Comparison of ENCODE assay signal across 21 mouse cellular contexts in the genomic region with DNA sequence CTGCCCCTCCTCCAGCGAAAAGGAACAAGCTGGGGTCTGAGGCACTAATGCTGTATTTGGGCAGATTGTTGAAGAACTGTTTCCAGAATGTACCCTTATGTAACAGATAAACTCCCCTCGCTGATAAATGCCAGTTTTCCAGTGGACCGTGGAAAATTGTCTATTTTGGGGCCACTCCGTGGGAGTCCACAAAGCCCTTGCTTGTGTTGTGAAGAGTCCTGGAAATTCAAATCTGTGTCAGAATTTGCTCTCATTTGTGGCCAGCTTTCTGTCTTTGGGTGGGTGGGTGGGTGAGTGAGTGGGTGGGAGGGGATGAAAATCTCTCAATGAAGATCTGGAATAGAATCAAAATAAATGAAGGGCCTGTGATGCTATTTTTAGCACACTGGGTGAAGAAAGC. TPM values are rescaled to one million over a fixed set of nuclear protein-coding genes. Genes with fewer than 3 reads are reported as not detected.
DNase-seq lines count a peak whose midpoint lies in the region; ATAC-seq and TF ChIP-seq lines count a peak whose summit lies in the region.
"Had no signal": no experiment of that assay in that cellular context is flagged by ENCODE, and none has a peak within 500 bp of the region (broad histone marks: within the 10 kb centered on the region; RNA-seq: fewer than 3 reads in every experiment).

No protein-coding gene starts in this region.

- no peak overlapping the region for H3K4me2 ChIP-seq in heart, embryonic 12.5 days
- H3K4me2 ChIP-seq: hindbrain, embryonic 14.5 days; limb, embryonic 15.5 days; liver, embryonic 15.5 days; midbrain, embryonic 12.5 days; neural tube, embryonic 12.5 days had no signal

- H3K27me3 ChIP-seq in heart, embryonic 12.5 days (replicated peaks): no peaks in the 10 kb centered on the region
- H3K27me3 ChIP-seq: limb, embryonic 15.5 days; liver, embryonic 15.5 days; midbrain, embryonic 12.5 days; neural tube, embryonic 12.5 days had no signal

- H3K9me3 ChIP-seq in heart, embryonic 12.5 days (replicated peaks): no peaks in the 10 kb centered on the region
- H3K9me3 ChIP-seq: forebrain, embryonic 10.5 days; G1E; limb, embryonic 15.5 days; liver, embryonic 15.5 days; midbrain, embryonic 12.5 days had no signal

- DNase-seq in cerebellum, postnatal 10 days: peak; percentile 24 to 34
- DNase-seq in cerebellum, adult 8-10 months: no peak
- DNase-seq in heart, postnatal 36 days: no peak
- peak; percentile 18 to 31 for DNase-seq in left cerebral cortex, adult 8-10 months (ENCODE audit: low spot score in 2 of 2)
- no peak for DNase-seq in left cerebral cortex, postnatal 10 days (ENCODE audit: extremely low spot score in 1 of 2, low spot score in 2 of 2)
- DNase-seq in adrenal gland, postnatal 10 days: no peak
- DNase-seq: adrenal gland, postnatal 25 days; cerebellum, adult 18-20 months; forebrain, postnatal 0 days; kidney, adult 8-10 months; kidney, postnatal 14 days had no signal

- WGBS in heart, embryonic 12.5 days: 38% methylated on average over 4 of the region's 4 CpGs

- no peak overlapping the region for H3K9ac ChIP-seq in heart, embryonic 12.5 days
- H3K9ac ChIP-seq: forebrain, postnatal 0 days; hindbrain, embryonic 14.5 days; limb, embryonic 15.5 days; liver, embryonic 15.5 days; midbrain, embryonic 12.5 days; neural tube, embryonic 12.5 days had no signal

- no peaks in the 10 kb centered on the region for H3K36me3 ChIP-seq in heart, embryonic 12.5 days
- H3K36me3 ChIP-seq: forebrain, embryonic 10.5 days; G1E; limb, embryonic 15.5 days; liver, embryonic 15.5 days; midbrain, embryonic 12.5 days; neural tube, embryonic 12.5 days had no signal

- H3K4me3 ChIP-seq in heart, embryonic 12.5 days: no peak overlapping the region
- H3K4me3 ChIP-seq in cortical plate, adult 2 months (ENCODE audit: insufficient read depth, low read length): no peak overlapping the region
- H3K4me3 ChIP-seq: forebrain, embryonic 10.5 days; limb, embryonic 15.5 days; liver, embryonic 15.5 days; midbrain, embryonic 12.5 days; neural tube, embryonic 12.5 days had no signal

- H3K27ac ChIP-seq in heart, embryonic 12.5 days (ENCODE audit: poor library complexity, severe bottlenecking): 0 out of 2 replicates have a peak overlapping the region, but pooled peaks have one; percentile 29
- peak overlapping the region; percentile 48; the same call in 1 of the 2 replicates for H3K27ac ChIP-seq in cortical plate, adult 2 months (ENCODE audit: insufficient read depth, low read length)
- H3K27ac ChIP-seq: forebrain, embryonic 10.5 days; hindbrain, embryonic 14.5 days; limb, embryonic 15.5 days; liver, embryonic 15.5 days; midbrain, embryonic 12.5 days; neural tube, embryonic 12.5 days had no signal

- TF ChIP-seq POLR2A in cortical plate, adult 2 months (IDR thresholded peaks at IDR 0.05; ENCODE audit: extremely low read depth, insufficient read depth, low read length): no peak

- intact Hi-C loops in heart, postnatal 36 days (cut with DNase I): no loop called here
- intact Hi-C loops in left cerebral cortex, postnatal 10 days (cut with DNase I): no loop called here

- no peak for ATAC-seq in heart, embryonic 12.5 days (ENCODE audit: insufficient number of reproducible peaks, low FRiP score)
- ATAC-seq: forebrain, postnatal 0 days; lung, postnatal 0 days had no signal

- peaks cover 17% of the 10 kb centered on the region for H3K4me1 ChIP-seq in heart, embryonic 12.5 days (replicated peaks)
- H3K4me1 ChIP-seq in cortical plate, adult 2 months (ENCODE audit: control insufficient read depth, insufficient read depth, low read length): peaks cover 5% of the 10 kb centered on the region
- H3K4me1 ChIP-seq: limb, embryonic 15.5 days; liver, embryonic 15.5 days; midbrain, embryonic 12.5 days; neural tube, embryonic 12.5 days had no signal

- TF ChIP-seq CTCF in cortical plate, adult 2 months (IDR thresholded peaks at IDR 0.05; ENCODE audit: extremely low read depth, insufficient read depth, low read length): no peak

RNA-seq across cellular contexts. Expression of a gene that starts 13.5 kb away (rescaled TPM):
- polyA plus RNA-seq in heart, embryonic 12.5 days (2016; fragmentation: Nextera tagmentation; extraction: Ambion mirVana): 175 and 177 TPM in 2 replicates
- 100 to 1,000 TPM; 141 to 147 TPM for total RNA-seq in heart, postnatal 36 days (2021)
- total RNA-seq in left cerebral cortex, adult 8-10 months (2022): 100 to 1,000 TPM; 205 to 244 (median 221) TPM
- 10 to 100 TPM; 86.0 to 95.9 TPM for total RNA-seq in left cerebral cortex, postnatal 10 days (2021)
- polyA plus RNA-seq in cortical plate, adult 2 months (2012; rRNA removed): 213 and 221 TPM in 2 replicates
- 10 to 100 TPM in 1 of 2 experiments, 1 to 10 TPM in 1; 5.5 to 16.8 TPM for total RNA-seq in adrenal gland, postnatal 10 days (2021)
- polyA plus RNA-seq: G1E had no signal

Comparison
In these comparisons a context has a peak if more than half of its experiments do, and no peak if none do; other contexts are left out.
1. DNase-seq: peak in cerebellum, postnatal 10 days (2 of 2) and left cerebral cortex, adult 8-10 months (2 of 2); none in cerebellum, adult 8-10 months (single experiment), heart, postnatal 36 days (0 of 2), left cerebral cortex, postnatal 10 days (0 of 2) and adrenal gland, postnatal 10 days (single experiment).
2. RNA of a gene that starts 13.5 kb away (total RNA-seq): 205 to 244 TPM in left cerebral cortex, adult 8-10 months, 141 to 147 TPM in heart, postnatal 36 days and 86.0 to 95.9 TPM in left cerebral cortex, postnatal 10 days; 5.5 to 16.8 TPM in adrenal gland, postnatal 10 days; every median in the first group is over 4 times any median in the second.